Mouse (Mus musculus) T-cell, adult 2 months (primary cell): ENCODE data around the gene Gm6482.
"Not testable (repeated sequence)": the region's sequence is repeated elsewhere in the genome, so short reads cannot be mapped to it uniquely, and the experiment has no call there.

ENCODE experiments used
- DNase-seq: peaks from one replicate; pipeline ENCODE4 v3.0.0; 2022; ENCODE audit warnings: low spot score

The Gm6482 gene

GRCm38 (mm10) chr14:41408181-41408580 lies at the start of gene Gm6482:
Gm6482 (minus strand) TSS chr14:41408281.
- DNase-seq = not testable (repeated sequence)

DNA sequence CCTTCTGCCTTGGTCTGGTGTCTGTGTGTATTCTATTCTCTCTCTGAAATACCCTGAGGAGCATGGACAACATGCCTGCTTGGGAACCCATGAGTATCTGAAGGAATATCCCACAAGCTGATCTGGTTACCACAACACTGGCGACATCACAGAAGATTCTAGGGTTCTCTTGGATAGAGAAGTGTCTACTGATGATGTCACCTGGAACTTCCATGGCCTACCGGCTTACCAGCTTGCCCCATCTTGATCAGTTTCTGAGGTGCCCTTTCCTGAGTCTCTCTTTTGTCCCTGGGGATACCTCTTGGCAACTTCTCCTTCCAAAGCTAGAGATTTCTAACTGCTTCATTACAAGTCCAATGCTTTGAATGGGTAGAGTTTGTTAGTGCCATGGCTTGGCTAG lies 45.3 kb upstream of the Gm6482 start, which contains the start of gene Gm7954:
Gene Gm7954, minus strand, starts transcription at position 101 of the 400 bp plus-strand sequence.
- DNase-seq = not testable (repeated sequence)

- not testable (repeated sequence) for DNase-seq
Measured at GRCm38 (mm10) chr14:41425393-41426075, 17.5 kb upstream of the Gm6482 start.

DNA sequence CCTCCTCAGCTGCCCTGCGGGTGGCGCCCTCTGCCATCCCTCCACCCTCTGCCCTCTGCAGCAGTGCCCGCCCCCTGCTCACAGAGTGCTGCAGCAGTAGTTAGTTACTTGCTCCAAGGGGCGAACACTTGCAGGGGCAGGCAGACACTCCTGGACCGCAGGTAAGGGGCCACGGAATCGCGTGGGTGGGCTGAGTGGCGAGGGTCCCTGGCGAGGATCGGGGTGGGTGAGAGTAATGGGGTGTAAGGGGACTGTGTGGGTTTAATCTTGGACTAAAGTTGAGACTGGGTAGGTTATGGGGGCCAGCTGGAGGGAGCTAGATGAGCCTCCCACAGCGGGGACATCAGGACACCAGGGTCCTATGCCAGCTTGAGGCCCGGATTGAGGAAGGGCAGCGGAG lies 16.6 kb upstream of the Gm6482 start:
- DNase-seq = not testable (repeated sequence)

GRCm38 (mm10) chr14:41386279-41386678 lies 21.8 kb downstream of the Gm6482 start, which contains the start of gene Gm7945:
Gm7945 (minus strand) TSS chr14:41386379.
- DNase-seq = not testable (repeated sequence)
